Mouse (Mus musculus): ENCODE data around the gene Gart.

GRCm38 (mm10) chr16:91593262-91593661 lies 53.5 kb downstream of the Gart start:
- TF ChIP-seq GATA1 (IDR thresholded peaks at IDR 0.05; ENCODE audit: borderline replicate concordance, low read length) = no peak
- TF ChIP-seq FLI1 (IDR thresholded peaks at IDR 0.05; ENCODE audit: low read length) = no peak
